Mouse (Mus musculus) layer of hippocampus, adult 2 months (tissue): ENCODE measurements at regions not wholly inside any gene's neighbourhood (a gene's known extent, or its start where the extent isn't known, plus 50 kb on each side); places are given as distances from the start of the nearest gene placed in this dataset.

Experiments
- DNase-seq, 2 experiments: peaks; one replicate each; pipeline ENCODE4 v3.0.0; 2022; ENCODE audit warnings: low spot score in 2 of 2
- H3K27ac ChIP-seq: fragments of 200-600 bp; 2 replicates; pipeline ENCODE4 v1.8.1; 2022
- H3K4me3 ChIP-seq: fragments of 200-600 bp; 2 replicates; pipeline ENCODE4 v1.8.1; 2022; ENCODE audit warnings: mild to moderate bottlenecking
- CTCF ChIP-seq: fragments of 200-600 bp; conservative IDR thresholded peaks from 2 replicates; pipeline ENCODE4 v1.8.1; 2022; ENCODE audit warnings: antibody characterized with exemption, mild to moderate bottlenecking, moderate library complexity

GRCm38 (mm10) chr17:89982904-89983303 lies 72.7 kb upstream of the Gm10184 start:
- no peak for DNase-seq
- H3K4me3 ChIP-seq = no peak overlapping the region
- no peak for TF ChIP-seq CTCF
- no peak overlapping the region for H3K27ac ChIP-seq

- TF ChIP-seq CTCF = no peak
- Histone ChIP-seq H3K4me3 (no peak overlapping the region), H3K27ac (peak overlapping the region; percentile 47)
- DNase-seq = no peak
These were observed 69.0 kb upstream of the Gm10184 start for GRCm38 (mm10) chr17:89979055-89979853.

- no peak overlapping the region for H3K27ac ChIP-seq
- no peak for TF ChIP-seq CTCF
These were observed 52.8 kb upstream of the Gm10184 start for GRCm38 (mm10) chr17:89963000-89963399.

GRCm38 (mm10) chr17:89961431-89961830 lies 51.2 kb upstream of the Gm10184 start:
- Histone ChIP-seq H3K4me3 (no peak overlapping the region), H3K27ac (peak overlapping the region; percentile 85)
- no peak for TF ChIP-seq CTCF
- DNase-seq = no peak

More at GRCm38 (mm10) chr17:89963000-89963399, 52.8 kb upstream of the Gm10184 start:
- no peak for DNase-seq
- no peak overlapping the region for H3K4me3 ChIP-seq

- DNase-seq = peak; percentile 37 to 59
- TF ChIP-seq CTCF = no peak; the same call in 1 of the 2 replicates
- H3K4me3 ChIP-seq = no peak overlapping the region
- H3K27ac ChIP-seq = peak overlapping the region; percentile 85
These were observed 50.1 kb upstream of the Gm10184 start for GRCm38 (mm10) chr17:89960368-89960767.
